Mouse (Mus musculus): ENCODE results near the gene Prkar1a. TPM values are rescaled to one million over a fixed set of nuclear protein-coding genes. Genes with fewer than 3 reads are reported as not detected.
A peak's percentile ranks its signal among the peaks of the same experiment; 100 is the strongest.

Prkar1a gene
- polyA plus RNA-seq, 1 experiment: 406 TPM

GRCm38 (mm10) chr11:109676621-109677373 is 27.6 kb downstream of the Prkar1a start:
- H3ac ChIP-seq (ENCODE audit: control insufficient read depth, insufficient read length): no peak overlapping the region
- H3K27me3 ChIP-seq (ENCODE audit: control insufficient read depth, insufficient read depth, insufficient read length): no peaks in the 10 kb centered on the region
- no peak overlapping the region for H3K4me3 ChIP-seq
- no peak overlapping the region for H3K4me2 ChIP-seq (ENCODE audit: low read depth)
- peaks cover 46% of the 10 kb centered on the region for H3K36me3 ChIP-seq (ENCODE audit: control insufficient read depth, insufficient read depth)
- TF ChIP-seq E2F4 (IDR thresholded peaks at IDR 0.05; ENCODE audit: insufficient read depth): no peak
- peak; percentile 33 for TF ChIP-seq POLR2AphosphoS2 (IDR thresholded peaks at IDR 0.05; ENCODE audit: insufficient read length, low read depth)
- no peaks in the 10 kb centered on the region for H3K79me2 ChIP-seq (ENCODE audit: control insufficient read depth, insufficient read depth)

GRCm38 (mm10) chr11:109678291-109678690 is 29.1 kb downstream of the Prkar1a start:
- TF ChIP-seq USF1 (IDR thresholded peaks at IDR 0.05; ENCODE audit: low read depth): no peak
- Histone ChIP-seq H3K79me2 (ENCODE audit: control insufficient read depth, insufficient read depth) (no peaks in the 10 kb centered on the region), H3K4me3 (no peak overlapping the region), H3K4me2 (ENCODE audit: low read depth) (no peak overlapping the region), H3K36me3 (ENCODE audit: control insufficient read depth, insufficient read depth) (peaks cover 33% of the 10 kb centered on the region), H3K27me3 (ENCODE audit: control insufficient read depth, insufficient read depth, insufficient read length) (no peaks in the 10 kb centered on the region), H3ac (ENCODE audit: control insufficient read depth, insufficient read length) (no peak overlapping the region)

- peaks cover 25% of the 10 kb centered on the region for H3K36me3 ChIP-seq (ENCODE audit: control insufficient read depth, insufficient read depth)
- H3ac ChIP-seq (ENCODE audit: control insufficient read depth, insufficient read length): no peak overlapping the region
- no peak overlapping the region for H3K4me3 ChIP-seq
- H3K27me3 ChIP-seq (ENCODE audit: control insufficient read depth, insufficient read depth, insufficient read length): no peaks in the 10 kb centered on the region
- no peaks in the 10 kb centered on the region for H3K79me2 ChIP-seq (ENCODE audit: control insufficient read depth, insufficient read depth)
- H3K4me2 ChIP-seq (ENCODE audit: low read depth): no peak overlapping the region
- TF ChIP-seq CEBPB (IDR thresholded peaks at IDR 0.05; ENCODE audit: insufficient read depth, poor library complexity, severe bottlenecking) (no peak), E2F4 (IDR thresholded peaks at IDR 0.05; ENCODE audit: insufficient read depth) (no peak), SRF (IDR thresholded peaks at IDR 0.05; ENCODE audit: control insufficient read depth, insufficient read length, low read depth) (no peak), TCF12 (IDR thresholded peaks at IDR 0.05; ENCODE audit: insufficient read depth, poor library complexity, severe bottlenecking) (no peak), MYOD1 (IDR thresholded peaks at IDR 0.05; ENCODE audit: control insufficient read depth in 1 of 3, insufficient read length in 2 of 3, low read depth in 2 of 3) (no peak), USF1 (IDR thresholded peaks at IDR 0.05; ENCODE audit: low read depth) (no peak), REST (IDR thresholded peaks at IDR 0.05; ENCODE audit: insufficient read depth, insufficient read length) (no peak), MAX (IDR thresholded peaks at IDR 0.05; ENCODE audit: low read depth) (no peak), TCF3 (IDR thresholded peaks at IDR 0.05; ENCODE audit: insufficient read length, low read depth) (no peak), POLR2A (IDR thresholded peaks at IDR 0.05; ENCODE audit: insufficient read length, low read depth) (no peak), MYOG (IDR thresholded peaks at IDR 0.05; ENCODE audit: control insufficient read depth in 1 of 3, insufficient read depth in 1 of 3, insufficient read length in 2 of 3, low read depth in 2 of 3) (no peak), POLR2AphosphoS2 (IDR thresholded peaks at IDR 0.05; ENCODE audit: insufficient read length, low read depth) (no peak)
Measured at GRCm38 (mm10) chr11:109680934-109681333, 31.7 kb downstream of the Prkar1a start.

GRCm38 (mm10) chr11:109681556-109681955 is 32.4 kb downstream of the Prkar1a start:
- peaks cover 27% of the 10 kb centered on the region for H3K36me3 ChIP-seq (ENCODE audit: control insufficient read depth, insufficient read depth)
- H3K4me2 ChIP-seq (ENCODE audit: low read depth): no peak overlapping the region
- TF ChIP-seq MYOD1 (IDR thresholded peaks at IDR 0.05; ENCODE audit: control insufficient read depth in 1 of 3, insufficient read length in 2 of 3, low read depth in 2 of 3) (no peak), E2F4 (IDR thresholded peaks at IDR 0.05; ENCODE audit: insufficient read depth) (no peak), POLR2AphosphoS2 (IDR thresholded peaks at IDR 0.05; ENCODE audit: insufficient read length, low read depth) (no peak), CEBPB (IDR thresholded peaks at IDR 0.05; ENCODE audit: insufficient read depth, poor library complexity, severe bottlenecking) (no peak), USF1 (IDR thresholded peaks at IDR 0.05; ENCODE audit: low read depth) (no peak), REST (IDR thresholded peaks at IDR 0.05; ENCODE audit: insufficient read depth, insufficient read length) (no peak), TCF3 (IDR thresholded peaks at IDR 0.05; ENCODE audit: insufficient read length, low read depth) (no peak), MAX (IDR thresholded peaks at IDR 0.05; ENCODE audit: low read depth) (no peak), MYOG (IDR thresholded peaks at IDR 0.05; ENCODE audit: control insufficient read depth in 1 of 3, insufficient read depth in 1 of 3, insufficient read length in 2 of 3, low read depth in 2 of 3) (no peak), POLR2A (IDR thresholded peaks at IDR 0.05; ENCODE audit: insufficient read length, low read depth) (no peak), TCF12 (IDR thresholded peaks at IDR 0.05; ENCODE audit: insufficient read depth, poor library complexity, severe bottlenecking) (no peak), SRF (IDR thresholded peaks at IDR 0.05; ENCODE audit: control insufficient read depth, insufficient read length, low read depth) (no peak)
- no peak overlapping the region for H3K4me3 ChIP-seq
- no peak overlapping the region for H3ac ChIP-seq (ENCODE audit: control insufficient read depth, insufficient read length)
- H3K27me3 ChIP-seq (ENCODE audit: control insufficient read depth, insufficient read depth, insufficient read length): no peaks in the 10 kb centered on the region
- no peaks in the 10 kb centered on the region for H3K79me2 ChIP-seq (ENCODE audit: control insufficient read depth, insufficient read depth)

- TF ChIP-seq CEBPB (IDR thresholded peaks at IDR 0.05; ENCODE audit: insufficient read depth, poor library complexity, severe bottlenecking) (no peak), POLR2A (IDR thresholded peaks at IDR 0.05; ENCODE audit: insufficient read length, low read depth) (no peak), USF1 (IDR thresholded peaks at IDR 0.05; ENCODE audit: low read depth) (no peak), MYOD1 (IDR thresholded peaks at IDR 0.05; ENCODE audit: control insufficient read depth in 1 of 3, insufficient read length in 2 of 3, low read depth in 2 of 3) (no peak), MAX (IDR thresholded peaks at IDR 0.05; ENCODE audit: low read depth) (no peak), POLR2AphosphoS2 (IDR thresholded peaks at IDR 0.05; ENCODE audit: insufficient read length, low read depth) (peak; percentile 21), E2F4 (IDR thresholded peaks at IDR 0.05; ENCODE audit: insufficient read depth) (no peak), TCF12 (IDR thresholded peaks at IDR 0.05; ENCODE audit: insufficient read depth, poor library complexity, severe bottlenecking) (no peak)
- Histone ChIP-seq H3ac (ENCODE audit: control insufficient read depth, insufficient read length) (no peak overlapping the region), H3K27me3 (ENCODE audit: control insufficient read depth, insufficient read depth, insufficient read length) (no peaks in the 10 kb centered on the region), H3K4me3 (no peak overlapping the region), H3K4me2 (ENCODE audit: low read depth) (no peak overlapping the region), H3K79me2 (ENCODE audit: control insufficient read depth, insufficient read depth) (no peaks in the 10 kb centered on the region), H3K36me3 (ENCODE audit: control insufficient read depth, insufficient read depth) (peaks cover 27% of the 10 kb centered on the region)
Measured at GRCm38 (mm10) chr11:109682221-109682620, 33.0 kb downstream of the Prkar1a start.
